Mouse (Mus musculus) midbrain, embryonic 14.5 days (tissue): ENCODE data around the gene Gda. TPM values are rescaled to one million over a fixed set of nuclear protein-coding genes. Genes with fewer than 3 reads are reported as not detected.

Experiments used
- ATAC-seq: fragments of 200-750 bp; cut with Nextera tagmentation; 2 replicates; pipeline ENCODE4 v1.8.0; 2017; ENCODE audit warnings: moderate number of reproducible peaks, moderate library complexity; ENCODE audit not compliant: low FRiP score, low TSS enrichment
- DNase-seq: peaks from one replicate; pipeline ENCODE4 v3.0.0-alpha.2; 2015
- H3K27ac ChIP-seq: fragments of 300-500 bp; sonication (generic); replicated peaks from 2 replicates; pipeline ENCODE4 v1.5.1; 2014; ENCODE audit warnings: mild to moderate bottlenecking, low read depth, low read length, moderate library complexity
- H3K27me3 ChIP-seq: fragments of 300-500 bp; sonication (generic); 2 replicates; pipeline ENCODE4 v1.6.1; 2014; ENCODE audit warnings: low read length, control low read depth, mixed read lengths; ENCODE audit not compliant: control insufficient read depth, insufficient read depth
- H3K36me3 ChIP-seq: fragments of 300-500 bp; sonication (generic); 2 replicates; pipeline ENCODE4 v1.6.1; 2014; ENCODE audit warnings: low read length, control low read depth; ENCODE audit not compliant: control insufficient read depth, insufficient read depth
- H3K4me1 ChIP-seq: fragments of 300-500 bp; sonication (generic); 2 replicates; pipeline ENCODE4 v1.6.1; 2014; ENCODE audit warnings: mild to moderate bottlenecking, antibody characterized with exemption, low read length, control low read depth; ENCODE audit not compliant: control insufficient read depth, insufficient read depth
- H3K4me2 ChIP-seq: fragments of 300-500 bp; sonication (generic); 2 replicates; pipeline ENCODE4 v1.6.1; 2014; ENCODE audit warnings: mild to moderate bottlenecking, low read length, moderate library complexity
- H3K4me3 ChIP-seq: fragments of 300-500 bp; sonication (generic); replicated peaks from 2 replicates; pipeline ENCODE4 v1.5.1; 2014; ENCODE audit warnings: low read depth, low read length
- H3K9ac ChIP-seq: fragments of 300-500 bp; sonication (generic); replicated peaks from 2 replicates; pipeline ENCODE4 v1.6.1; 2014; ENCODE audit warnings: mild to moderate bottlenecking, low read length, moderate library complexity
- H3K9me3 ChIP-seq: fragments of 300-500 bp; sonication (generic); 2 replicates; pipeline ENCODE4 v1.6.1; 2016; ENCODE audit warnings: low read length, control low read depth, mixed read lengths; ENCODE audit not compliant: control insufficient read depth
- WGBS: fragments of 180-500 bp; shearing (Covaris S2); extraction: QIAGEN DNeasy Blood & Tissue Kit; methylation state at CpG from one replicate; pipeline ENCODE4 v1.1.7; 2014; 5-methylcytosine and 5-hydroxymethylcytosine counted together
- polyA plus RNA-seq: library from polyadenylated mRNA; unstranded; fragments of >200 nt; fragmentation: Nextera tagmentation; extraction: Ambion mirVana; gene quantifications from 2 replicates; pipeline ENCODE4 v1.2.1, GENCODE M21; 2014

Gene Gda
- polyA plus RNA-seq, 1 experiment from 2014 or later, result 0.13 TPM

DNA sequence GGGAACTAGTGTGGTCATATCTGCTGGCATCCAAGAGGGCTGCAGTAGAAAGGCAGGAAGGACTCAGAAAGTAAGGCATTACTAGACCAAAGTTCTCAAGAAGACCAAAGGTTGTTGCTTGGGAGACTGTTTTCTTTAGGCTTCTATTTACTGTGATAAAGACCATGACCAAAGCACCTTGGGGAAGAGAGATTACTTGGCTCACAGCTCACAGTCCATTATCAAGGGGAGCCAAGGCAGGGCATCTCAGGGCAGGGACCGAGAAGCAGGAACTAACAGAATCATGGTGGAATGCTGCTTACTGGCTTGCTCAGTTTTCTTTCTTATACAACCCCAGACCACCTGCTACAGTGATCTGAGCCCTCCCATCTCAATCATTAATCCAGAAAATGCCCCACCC, 65.9 kb downstream of the Gda start:
- WGBS, result 74% methylated on average over 1 of the region's 1 CpGs
- H3K27me3 ChIP-seq, result no peaks in the 10 kb centered on the region
- H3K4me3 ChIP-seq, result no peak overlapping the region
- no peak overlapping the region for H3K9ac ChIP-seq
- H3K9me3 ChIP-seq, result no peaks in the 10 kb centered on the region
- ATAC-seq (no peak), DNase-seq (no peak)
- no peak overlapping the region for H3K27ac ChIP-seq
- H3K4me1 ChIP-seq, result no peaks in the 10 kb centered on the region
- H3K36me3 ChIP-seq, result no peaks in the 10 kb centered on the region
- no peak overlapping the region for H3K4me2 ChIP-seq

DNA sequence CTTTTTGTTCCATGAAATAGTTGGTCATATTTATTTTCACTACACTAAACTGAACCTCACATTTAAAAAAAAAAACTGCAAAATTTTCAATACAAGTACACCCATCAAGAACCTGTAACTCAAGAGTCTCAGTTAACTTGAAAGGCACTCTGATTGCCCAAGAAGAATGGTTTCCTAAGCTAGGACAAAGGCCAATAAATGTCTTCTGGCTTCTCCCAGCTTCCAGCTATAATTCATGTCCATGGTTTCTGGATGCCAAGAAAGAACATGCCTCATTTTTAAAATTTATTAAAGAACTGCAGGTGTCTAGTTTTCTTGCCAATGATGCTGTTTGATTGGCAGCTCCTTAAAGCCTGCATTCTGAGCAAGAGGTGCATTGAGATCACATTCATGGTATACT, 75.3 kb downstream of the Gda start:
- Histone ChIP-seq H3K27me3 (no peaks in the 10 kb centered on the region), H3K9me3 (no peaks in the 10 kb centered on the region), H3K4me3 (no peak overlapping the region), H3K4me2 (no peak overlapping the region), H3K9ac (no peak overlapping the region), H3K27ac (no peak overlapping the region), H3K36me3 (no peaks in the 10 kb centered on the region), H3K4me1 (no peaks in the 10 kb centered on the region)
- DNase-seq (no peak), ATAC-seq (no peak)

DNA sequence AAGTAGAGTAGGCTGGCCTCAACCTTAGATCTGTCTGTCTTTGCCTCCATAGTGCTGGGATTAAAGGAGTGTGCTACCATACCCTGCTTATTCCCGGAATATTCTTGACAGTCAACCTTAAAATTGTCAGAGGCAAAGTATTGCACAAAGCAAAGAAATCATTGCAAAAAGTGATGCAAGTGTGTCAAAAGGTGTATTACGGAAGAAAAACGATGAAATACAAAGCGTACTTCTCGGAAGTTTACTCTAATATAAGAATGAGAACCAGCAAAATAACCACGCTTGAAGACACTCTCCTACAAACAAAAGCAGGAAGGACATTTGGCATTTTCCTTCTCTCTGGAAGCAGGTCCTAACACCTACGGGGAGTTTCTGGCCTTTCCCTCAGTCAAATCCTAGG, 76.9 kb downstream of the Gda start:
- DNase-seq, result no peak
- H3K36me3 ChIP-seq, result no peaks in the 10 kb centered on the region

DNA sequence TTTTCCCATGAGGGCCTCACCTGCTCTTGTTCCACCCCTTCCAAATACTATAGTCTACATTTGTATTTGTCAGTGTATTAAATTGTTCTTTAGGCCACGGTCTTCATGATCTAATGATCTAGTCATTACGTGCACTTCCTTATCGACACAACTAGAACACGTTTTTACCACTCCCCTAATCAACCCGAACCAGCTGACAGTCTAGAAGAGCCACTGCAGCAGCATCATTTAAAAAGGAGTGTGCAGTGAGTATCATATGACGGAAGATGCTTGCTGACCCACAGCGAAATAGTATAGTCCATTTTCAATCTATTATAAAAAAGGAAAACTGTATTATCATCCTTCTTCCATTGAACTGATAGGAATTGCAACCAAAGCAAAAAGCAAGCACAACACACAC, 82.3 kb downstream of the Gda start:
- Histone ChIP-seq H3K4me1 (no peaks in the 10 kb centered on the region), H3K9ac (no peak overlapping the region), H3K36me3 (no peaks in the 10 kb centered on the region), H3K4me3 (no peak overlapping the region), H3K27ac (no peak overlapping the region), H3K27me3 (no peaks in the 10 kb centered on the region), H3K9me3 (no peaks in the 10 kb centered on the region), H3K4me2 (no peak overlapping the region)
- ATAC-seq (no peak), DNase-seq (no peak)
- 94% methylated on average over 7 of the region's 7 CpGs for WGBS

More for the DNA sequence above, 76.9 kb downstream of the Gda start:
- ATAC-seq, result no peak
- no peak overlapping the region for H3K4me2 ChIP-seq
- H3K27me3 ChIP-seq, result no peaks in the 10 kb centered on the region
- H3K9ac ChIP-seq, result no peak overlapping the region
- H3K27ac ChIP-seq, result no peak overlapping the region
- 92% methylated on average over 7 of the region's 7 CpGs for WGBS
- no peaks in the 10 kb centered on the region for H3K9me3 ChIP-seq
- H3K4me1 ChIP-seq, result no peaks in the 10 kb centered on the region
- no peak overlapping the region for H3K4me3 ChIP-seq

DNA sequence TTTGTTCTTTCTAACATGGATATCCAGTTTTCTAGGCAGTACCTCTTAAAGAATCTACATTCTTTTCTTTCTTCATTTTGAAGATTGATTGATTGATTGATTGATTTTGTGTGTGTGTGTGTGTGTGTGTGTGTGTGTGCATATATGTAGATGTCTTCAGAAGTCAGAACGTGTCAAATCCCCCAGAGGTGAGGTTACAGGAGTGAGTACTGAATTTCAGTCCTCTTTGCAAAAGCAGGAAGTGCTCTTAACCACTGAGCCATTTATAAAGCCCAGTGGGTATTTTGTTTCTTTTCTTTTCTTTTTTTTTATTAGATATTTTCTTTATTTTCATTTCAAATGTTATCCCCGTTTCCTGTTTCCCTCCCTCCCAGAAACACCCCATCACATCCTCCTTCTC, 86.4 kb downstream of the Gda start:
- Histone ChIP-seq H3K4me3 (no peak overlapping the region), H3K27ac (no peak overlapping the region), H3K9ac (no peak overlapping the region), H3K27me3 (no peaks in the 10 kb centered on the region), H3K36me3 (no peaks in the 10 kb centered on the region), H3K4me1 (no peaks in the 10 kb centered on the region), H3K9me3 (no peaks in the 10 kb centered on the region), H3K4me2 (no peak overlapping the region)
- DNase-seq (no peak), ATAC-seq (no peak)
- 85% methylated on average over 2 of the region's 2 CpGs for WGBS

DNA sequence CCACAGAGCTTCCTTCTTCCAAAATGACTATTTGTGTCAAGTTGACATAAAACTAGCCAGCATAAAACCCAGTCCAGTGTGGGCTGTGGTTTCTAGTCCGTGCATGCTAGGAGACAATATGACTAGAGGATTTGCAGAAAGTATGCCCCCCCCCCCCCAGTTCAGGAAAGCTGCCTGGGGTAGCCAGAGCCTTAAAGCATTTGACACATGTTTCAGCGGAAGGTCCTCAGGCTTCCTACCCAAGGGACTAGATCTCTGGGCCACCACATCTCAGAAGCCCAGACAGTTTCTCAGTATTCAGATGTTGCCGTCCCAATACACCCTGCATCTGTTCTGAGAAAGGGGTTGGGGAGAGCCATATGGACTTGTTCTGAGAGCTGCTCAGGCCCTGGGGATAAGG, 89.0 kb downstream of the Gda start:
- H3K27me3 ChIP-seq, result no peaks in the 10 kb centered on the region
- no peaks in the 10 kb centered on the region for H3K9me3 ChIP-seq
- no peaks in the 10 kb centered on the region for H3K36me3 ChIP-seq
- H3K4me2 ChIP-seq, result no peak overlapping the region
- WGBS, result 80% methylated on average over 3 of the region's 3 CpGs
- no peak for ATAC-seq
- no peak overlapping the region for H3K4me3 ChIP-seq
- H3K9ac ChIP-seq, result no peak overlapping the region
- H3K27ac ChIP-seq, result no peak overlapping the region
- DNase-seq, result no peak
- no peaks in the 10 kb centered on the region for H3K4me1 ChIP-seq

DNA sequence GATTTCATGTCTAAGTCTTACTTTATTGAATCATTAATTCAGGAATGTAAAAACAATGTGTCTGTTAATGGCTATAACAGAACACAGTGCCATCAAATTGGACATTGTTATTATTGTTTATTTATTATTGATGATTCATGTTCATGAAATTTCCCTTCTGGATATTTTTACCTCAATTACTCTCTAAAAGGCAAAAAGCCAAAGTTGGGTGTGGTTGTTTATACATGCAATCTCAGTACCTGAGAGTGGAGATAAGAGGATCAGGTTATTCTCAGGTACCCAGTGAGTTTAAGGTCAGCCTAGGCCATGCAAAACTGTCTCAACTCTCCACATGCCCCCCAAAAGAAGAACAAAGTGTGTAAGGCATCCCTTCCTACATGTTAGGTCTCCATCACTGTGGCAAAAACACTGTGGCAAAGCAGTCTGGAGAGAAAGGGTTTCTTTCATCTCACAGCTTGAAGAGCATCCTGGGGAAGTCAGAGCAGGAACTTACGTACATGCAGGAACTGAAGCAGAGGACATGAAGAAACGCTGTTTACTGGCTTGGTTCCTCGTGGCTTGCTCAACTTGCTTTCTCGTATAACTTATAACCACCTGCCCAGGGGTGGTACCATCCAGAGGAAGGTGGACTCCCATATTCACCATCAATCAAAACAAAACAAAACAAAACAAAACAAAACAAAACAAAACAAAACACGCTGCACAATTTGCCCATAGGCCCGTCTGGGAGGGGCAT, 89.6 kb downstream of the Gda start:
- Histone ChIP-seq H3K9ac (no peak overlapping the region), H3K4me3 (no peak overlapping the region), H3K4me1 (no peaks in the 10 kb centered on the region), H3K36me3 (no peaks in the 10 kb centered on the region), H3K4me2 (no peak overlapping the region), H3K27me3 (no peaks in the 10 kb centered on the region), H3K27ac (no peak overlapping the region), H3K9me3 (no peaks in the 10 kb centered on the region)
- no peak for DNase-seq
- 92% methylated on average over 6 of the region's 6 CpGs for WGBS
- ATAC-seq, result no peak

DNA sequence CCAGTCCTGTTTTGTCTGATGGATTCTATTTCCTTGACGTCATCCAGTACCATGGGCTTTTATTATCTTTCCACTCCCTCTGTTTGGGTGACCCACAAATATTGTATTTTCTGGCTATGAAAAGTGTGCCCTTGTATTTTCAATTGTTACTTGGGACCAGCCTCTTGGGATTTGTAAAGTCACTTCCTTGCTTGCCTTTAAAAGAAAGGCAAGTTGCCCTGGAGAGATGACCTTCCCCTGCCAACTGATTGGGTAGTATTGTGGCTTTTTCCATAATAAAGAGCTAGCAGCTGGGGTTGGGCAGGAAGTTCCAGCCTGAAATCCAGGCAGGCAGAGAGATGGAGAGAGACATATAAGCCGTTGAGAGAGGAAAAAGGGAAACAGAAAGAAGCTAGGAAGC, 91.5 kb downstream of the Gda start:
- no peak overlapping the region for H3K9ac ChIP-seq
- no peaks in the 10 kb centered on the region for H3K9me3 ChIP-seq
- no peak for DNase-seq
- no peaks in the 10 kb centered on the region for H3K36me3 ChIP-seq
- WGBS, result 58% methylated on average over 2 of the region's 2 CpGs
- H3K27ac ChIP-seq, result no peak overlapping the region
- no peak for ATAC-seq
- H3K27me3 ChIP-seq, result no peaks in the 10 kb centered on the region
- H3K4me1 ChIP-seq, result no peaks in the 10 kb centered on the region
- no peak overlapping the region for H3K4me3 ChIP-seq
- no peak overlapping the region for H3K4me2 ChIP-seq

DNA sequence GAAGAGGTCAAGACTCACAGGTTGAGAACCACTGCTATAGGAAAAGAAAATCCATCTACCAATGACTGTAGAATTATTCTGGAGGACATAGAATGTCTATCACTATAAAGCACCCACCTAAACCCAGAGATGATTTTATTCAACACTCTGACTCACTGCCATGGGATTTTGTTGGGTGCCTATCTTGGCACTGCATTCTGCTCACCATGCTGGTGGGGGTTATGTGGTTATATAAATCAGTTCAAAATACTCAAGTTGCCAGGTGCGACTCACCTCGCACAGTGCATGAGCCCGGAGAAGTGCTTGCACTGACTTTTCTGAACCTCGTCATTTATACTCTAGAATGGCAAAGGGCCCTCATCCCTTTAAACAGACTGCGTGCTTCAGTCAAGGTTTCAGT, 94.0 kb downstream of the Gda start:
- no peak for DNase-seq
- Histone ChIP-seq H3K27ac (no peak overlapping the region), H3K9me3 (no peaks in the 10 kb centered on the region), H3K9ac (no peak overlapping the region), H3K27me3 (no peaks in the 10 kb centered on the region), H3K4me2 (no peak overlapping the region), H3K4me3 (no peak overlapping the region), H3K4me1 (no peaks in the 10 kb centered on the region), H3K36me3 (no peaks in the 10 kb centered on the region)
- ATAC-seq, result no peak
- 93% methylated on average over 5 of the region's 5 CpGs for WGBS
